Mouse (Mus musculus) heart, adult 2 months (tissue): ENCODE data around the gene Rbfox2.

Source experiments
- CTCF ChIP-seq: fragments of 200-600 bp; IDR thresholded peaks from 2 replicates; pipeline ENCODE4 v1.8.1; 2022; ENCODE audit warnings: antibody characterized with exemption, mild to moderate bottlenecking, moderate library complexity
- POLR2A ChIP-seq: fragments of 200-500 bp; IDR thresholded peaks from 2 replicates; pipeline ENCODE4 v1.6.1; 2011; ENCODE audit warnings: mild to moderate bottlenecking, low read depth, low read length, control low read depth; ENCODE audit not compliant: insufficient read depth

DNA sequence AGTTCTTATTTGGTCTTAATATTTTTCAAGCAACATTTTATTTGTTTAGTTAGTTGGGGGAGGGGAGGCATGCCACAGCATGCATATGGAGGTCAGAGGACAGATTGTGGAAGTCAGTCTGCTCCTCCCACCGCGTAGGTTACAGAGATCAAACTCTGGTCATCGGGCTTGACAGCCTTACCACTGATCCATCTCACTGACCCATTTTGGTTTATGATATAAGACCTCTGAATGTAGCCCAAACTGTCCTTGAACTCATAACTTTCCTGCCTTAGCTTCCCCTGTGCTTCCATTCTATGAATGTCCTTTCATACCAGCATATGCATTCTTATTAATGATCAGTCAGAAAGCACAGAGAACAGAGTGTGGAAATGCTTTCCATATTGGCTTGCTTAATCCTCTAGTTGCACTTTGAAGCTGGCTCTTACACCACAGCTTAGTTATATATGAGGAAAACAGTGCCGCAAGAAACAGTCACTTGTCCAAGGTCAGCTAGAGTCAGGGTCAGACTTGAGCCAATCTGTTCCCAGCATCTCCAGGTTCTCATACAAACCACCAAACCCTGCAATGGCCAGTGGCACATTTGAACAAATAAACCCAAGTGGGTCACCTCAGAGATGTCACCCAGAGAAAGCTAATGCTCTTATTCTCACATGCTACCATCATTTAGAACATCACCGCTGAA lies 62.8 kb downstream of the Rbfox2 start:
- TF ChIP-seq CTCF = no peak
- no peak for TF ChIP-seq POLR2A
